Mouse (Mus musculus): ENCODE results near the gene Ctc1. TPM values are rescaled to one million over a fixed set of nuclear protein-coding genes. Genes with fewer than 3 reads are reported as not detected.

Ctc1 gene
- polyA plus RNA-seq, 1 experiment from 2014 or later = 94.0 TPM

DNA sequence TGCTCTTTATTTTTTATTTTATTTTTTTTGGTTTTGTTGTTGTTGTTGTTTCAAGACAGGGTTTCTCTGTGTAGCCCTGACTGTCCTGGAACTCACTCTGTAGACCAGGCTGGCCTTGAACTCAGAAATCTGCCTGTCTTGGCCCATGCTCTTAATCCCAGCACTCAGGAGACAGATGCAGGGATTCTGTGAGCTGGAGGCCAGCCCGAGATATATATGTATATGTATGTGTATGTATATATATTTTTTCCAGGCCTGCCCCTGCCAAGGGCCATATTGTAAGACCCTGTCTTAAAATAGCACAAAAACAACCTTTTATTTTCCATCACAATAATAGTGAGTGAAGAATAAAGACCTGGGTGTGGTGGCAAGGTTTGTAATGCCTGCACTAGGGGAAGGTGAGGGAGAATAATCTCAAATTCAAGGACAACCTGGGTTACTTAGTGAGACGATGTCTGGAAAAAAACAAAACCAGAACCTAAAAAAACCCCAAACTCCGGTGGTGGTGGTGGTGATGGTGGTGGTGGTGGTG lies 49.7 kb downstream of the Ctc1 start:
- 47% methylated on average over 3 of the region's 3 CpGs for WGBS
- DNase-seq (ENCODE audit: low spot score) (no peak), ATAC-seq (replicated peaks; ENCODE audit: low FRiP score) (no peak)
- Histone ChIP-seq H3K4me3 (ENCODE audit: low read depth, low read length) (no peak overlapping the region), H3K27me3 (ENCODE audit: control insufficient read depth, insufficient read depth, low read length) (no peaks in the 10 kb centered on the region), H3K36me3 (ENCODE audit: control insufficient read depth, insufficient read depth, low read length) (no peaks in the 10 kb centered on the region), H3K4me1 (replicated peaks; ENCODE audit: control insufficient read depth, insufficient read depth, low read length) (peaks cover 19% of the 10 kb centered on the region), H3K9ac (ENCODE audit: low read length) (no peak overlapping the region), H3K9me3 (ENCODE audit: control insufficient read depth, low read length) (no peaks in the 10 kb centered on the region), H3K4me2 (ENCODE audit: low read depth, low read length, severe bottlenecking) (peak overlapping the region; percentile 74; the same call in 1 of the 2 replicates), H3K27ac (ENCODE audit: low read depth, low read length) (no peak overlapping the region)

DNA sequence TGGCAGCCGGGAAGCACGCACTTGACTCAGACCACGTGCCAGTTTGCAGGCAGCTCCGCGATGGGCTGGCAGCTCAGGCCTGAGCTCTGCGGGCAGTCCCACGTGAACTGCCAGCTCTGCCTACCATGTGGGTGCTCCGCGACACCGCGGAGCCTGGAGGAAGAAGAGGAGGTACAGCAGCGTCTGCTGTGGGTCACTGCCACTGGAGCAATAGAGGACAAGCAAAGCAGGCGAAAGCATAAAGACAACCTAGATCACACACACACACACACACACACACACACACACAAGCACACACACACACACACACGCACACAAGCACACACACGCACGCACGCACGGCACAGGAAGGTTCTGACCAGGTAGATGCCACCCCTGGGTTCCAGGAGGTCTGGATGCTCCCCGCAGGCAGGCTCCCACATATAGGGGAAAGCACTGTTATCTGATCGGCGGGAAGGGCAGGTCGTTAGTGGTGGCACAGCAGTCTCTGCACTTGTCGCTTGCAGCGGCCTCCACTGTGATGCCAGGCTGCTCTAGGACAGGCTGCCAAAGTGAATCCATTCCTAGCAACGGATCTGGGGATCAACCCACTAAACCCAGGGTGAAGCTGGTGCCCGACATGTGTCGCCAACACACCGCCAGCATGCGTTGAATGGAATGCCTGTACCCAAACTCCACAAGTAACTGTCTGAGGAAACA lies 50.6 kb downstream of the Ctc1 start:
- Histone ChIP-seq H3K9ac (ENCODE audit: low read length) (peak overlapping the region; percentile 56), H3K36me3 (ENCODE audit: control insufficient read depth, insufficient read depth, low read length) (no peaks in the 10 kb centered on the region), H3K27ac (ENCODE audit: low read depth, low read length) (no peak overlapping the region), H3K9me3 (ENCODE audit: control insufficient read depth, low read length) (no peaks in the 10 kb centered on the region), H3K4me1 (replicated peaks; ENCODE audit: control insufficient read depth, insufficient read depth, low read length) (peaks cover 11% of the 10 kb centered on the region), H3K4me3 (ENCODE audit: low read depth, low read length) (peak overlapping the region; percentile 40), H3K4me2 (ENCODE audit: low read depth, low read length, severe bottlenecking) (peak overlapping the region; percentile 74), H3K27me3 (ENCODE audit: control insufficient read depth, insufficient read depth, low read length) (no peaks in the 10 kb centered on the region)
- DNase-seq (ENCODE audit: low spot score) = peak; percentile 71
- ATAC-seq (replicated peaks; ENCODE audit: low FRiP score) = no peak
- WGBS = under 1% methylated on average over 29 of the region's 29 CpGs

DNA sequence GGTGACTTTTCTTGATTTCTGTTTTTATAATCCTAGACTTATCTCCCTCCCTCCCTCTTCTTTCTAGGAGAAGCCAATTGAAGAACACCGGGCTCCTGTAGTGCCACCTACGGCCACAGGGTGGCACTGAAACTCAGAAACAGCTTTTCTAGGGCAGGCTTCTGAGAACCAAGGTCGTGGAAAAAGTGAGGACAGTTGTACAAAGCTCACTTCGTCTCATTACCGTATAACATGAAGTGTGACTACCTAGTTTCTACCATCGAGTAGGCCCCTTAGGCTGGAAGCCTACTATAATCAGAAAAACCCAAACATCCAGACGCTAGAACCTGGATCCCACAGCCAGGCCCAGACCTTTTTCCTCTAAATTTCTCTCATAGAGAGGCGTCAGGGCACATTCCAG lies 51.2 kb downstream of the Ctc1 start:
- 10% methylated on average over 8 of the region's 8 CpGs for WGBS

DNA sequence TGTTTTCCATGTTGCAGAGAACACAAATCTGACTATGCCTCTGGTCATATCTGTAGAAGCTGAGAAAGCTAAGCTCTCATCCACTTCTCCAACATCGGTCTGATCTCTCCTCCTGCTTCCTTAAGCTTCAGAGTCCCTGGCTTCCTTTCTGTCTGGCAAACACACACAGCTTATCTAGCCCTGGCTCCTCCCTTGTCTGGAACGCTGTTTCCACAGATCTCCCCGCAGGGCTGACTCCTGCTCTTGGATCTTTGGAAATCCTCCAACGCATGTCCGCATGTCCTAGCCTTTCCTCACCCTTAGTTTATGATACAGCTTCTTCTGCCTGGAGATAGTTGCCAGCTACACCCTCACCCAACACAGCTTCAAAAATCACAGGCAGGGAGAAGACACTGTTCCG lies 51.9 kb downstream of the Ctc1 start:
- no peak overlapping the region for H3K9ac ChIP-seq (ENCODE audit: low read length)
- DNase-seq (ENCODE audit: low spot score) (no peak), ATAC-seq (replicated peaks; ENCODE audit: low FRiP score) (no peak)
- no peak overlapping the region for H3K4me2 ChIP-seq (ENCODE audit: low read depth, low read length, severe bottlenecking)
- WGBS = 63% methylated on average over 6 of the region's 6 CpGs
- peaks cover 13% of the 10 kb centered on the region; the same call in 1 of the 2 replicates for H3K4me1 ChIP-seq (replicated peaks; ENCODE audit: control insufficient read depth, insufficient read depth, low read length)
- H3K27me3 ChIP-seq (ENCODE audit: control insufficient read depth, insufficient read depth, low read length) = no peaks in the 10 kb centered on the region
- H3K27ac ChIP-seq (ENCODE audit: low read depth, low read length) = no peak overlapping the region
- no peaks in the 10 kb centered on the region for H3K36me3 ChIP-seq (ENCODE audit: control insufficient read depth, insufficient read depth, low read length)
- no peak overlapping the region for H3K4me3 ChIP-seq (ENCODE audit: low read depth, low read length)
- H3K9me3 ChIP-seq (ENCODE audit: control insufficient read depth, low read length) = no peaks in the 10 kb centered on the region

More for the DNA sequence above, 51.2 kb downstream of the Ctc1 start:
- Histone ChIP-seq H3K27me3 (ENCODE audit: control insufficient read depth, insufficient read depth, low read length) (no peaks in the 10 kb centered on the region), H3K4me1 (replicated peaks; ENCODE audit: control insufficient read depth, insufficient read depth, low read length) (peaks cover 8% of the 10 kb centered on the region; the same call in 1 of the 2 replicates), H3K36me3 (ENCODE audit: control insufficient read depth, insufficient read depth, low read length) (no peaks in the 10 kb centered on the region), H3K4me3 (ENCODE audit: low read depth, low read length) (peak overlapping the region; percentile 40), H3K27ac (ENCODE audit: low read depth, low read length) (no peak overlapping the region), H3K9ac (ENCODE audit: low read length) (peak overlapping the region; percentile 56; the same call in 1 of the 2 replicates), H3K9me3 (ENCODE audit: control insufficient read depth, low read length) (no peaks in the 10 kb centered on the region), H3K4me2 (ENCODE audit: low read depth, low read length, severe bottlenecking) (peak overlapping the region; percentile 74)
- ATAC-seq (replicated peaks; ENCODE audit: low FRiP score) = no peak
- DNase-seq (ENCODE audit: low spot score) = peak; percentile 91

DNA sequence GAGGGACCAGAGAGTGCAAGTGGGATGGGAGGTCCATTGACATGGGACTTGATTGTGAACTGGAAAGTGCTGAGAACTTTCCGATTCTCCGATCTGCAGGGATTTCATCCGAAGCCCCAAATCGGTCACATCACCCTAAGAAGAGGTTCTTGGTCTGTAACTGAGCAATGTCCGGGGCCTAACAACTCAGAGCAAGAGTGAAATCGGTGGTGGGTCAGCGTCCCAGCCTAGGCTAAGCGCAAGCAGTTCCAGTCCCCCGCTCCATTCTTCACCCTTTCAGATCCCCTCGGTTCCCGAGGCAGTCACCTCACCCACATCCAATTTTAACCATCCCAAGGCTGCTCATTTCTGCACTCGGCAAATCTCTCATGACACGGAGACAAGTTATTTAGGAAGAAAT lies 54.4 kb downstream of the Ctc1 start:
- Histone ChIP-seq H3K27ac (ENCODE audit: low read depth, low read length) (peak overlapping the region; percentile 76), H3K4me1 (replicated peaks; ENCODE audit: control insufficient read depth, insufficient read depth, low read length) (peaks cover 9% of the 10 kb centered on the region; the same call in 1 of the 2 replicates), H3K36me3 (ENCODE audit: control insufficient read depth, insufficient read depth, low read length) (no peaks in the 10 kb centered on the region), H3K4me2 (ENCODE audit: low read depth, low read length, severe bottlenecking) (peak overlapping the region; percentile 86), H3K27me3 (ENCODE audit: control insufficient read depth, insufficient read depth, low read length) (no peaks in the 10 kb centered on the region), H3K9ac (ENCODE audit: low read length) (peak overlapping the region; percentile 73), H3K9me3 (ENCODE audit: control insufficient read depth, low read length) (no peaks in the 10 kb centered on the region), H3K4me3 (ENCODE audit: low read depth, low read length) (peak overlapping the region; percentile 60)
- DNase-seq (ENCODE audit: low spot score) (peak; percentile 60), ATAC-seq (replicated peaks; ENCODE audit: low FRiP score) (no peak; the same call in 1 of the 2 replicates)
- WGBS = 0% methylated on average over 13 of the region's 13 CpGs

DNA sequence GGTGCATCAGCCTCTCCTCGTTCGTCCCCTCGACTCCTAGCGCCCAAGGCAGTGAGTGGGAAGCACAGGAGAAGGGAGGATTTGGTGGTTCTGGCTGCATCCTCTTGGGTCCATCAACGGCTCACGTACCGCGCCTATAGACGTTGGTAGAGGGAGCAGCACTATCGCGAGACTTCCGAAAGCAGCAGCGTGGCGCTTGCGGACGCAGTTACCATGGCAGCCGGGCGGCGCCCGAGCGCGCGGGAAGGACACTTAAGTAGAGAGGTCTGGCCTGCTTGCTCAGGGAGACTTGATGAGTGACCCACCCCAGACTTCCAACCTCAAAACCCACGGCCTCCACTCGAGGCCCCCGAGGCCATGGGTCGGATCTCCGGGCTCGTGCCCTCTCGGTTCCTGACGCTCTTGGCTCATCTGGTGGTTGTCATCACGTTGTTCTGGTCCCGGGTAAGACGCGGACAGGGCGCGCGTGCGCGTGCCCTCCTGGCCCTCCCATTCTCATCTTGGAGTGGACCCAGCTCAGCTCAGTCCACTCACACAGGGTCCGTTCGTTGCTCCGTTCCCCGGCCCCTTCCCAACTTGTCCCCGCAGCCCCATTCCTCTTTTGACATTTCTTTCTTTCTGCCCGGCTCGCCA lies 55.0 kb downstream of the Ctc1 start, which contains the start of gene Tmem107:
Gene Tmem107 (plus strand): TSS at position 217 of the 633 bp plus-strand sequence.
- peaks cover 9% of the 10 kb centered on the region; the same call in 1 of the 2 replicates for H3K4me1 ChIP-seq (replicated peaks; ENCODE audit: control insufficient read depth, insufficient read depth, low read length)
- peak within 1 kb of the TSS; percentile 60 for H3K4me3 ChIP-seq (ENCODE audit: low read depth, low read length)
- 0% methylated on average over 47 of the region's 47 CpGs for WGBS

DNA sequence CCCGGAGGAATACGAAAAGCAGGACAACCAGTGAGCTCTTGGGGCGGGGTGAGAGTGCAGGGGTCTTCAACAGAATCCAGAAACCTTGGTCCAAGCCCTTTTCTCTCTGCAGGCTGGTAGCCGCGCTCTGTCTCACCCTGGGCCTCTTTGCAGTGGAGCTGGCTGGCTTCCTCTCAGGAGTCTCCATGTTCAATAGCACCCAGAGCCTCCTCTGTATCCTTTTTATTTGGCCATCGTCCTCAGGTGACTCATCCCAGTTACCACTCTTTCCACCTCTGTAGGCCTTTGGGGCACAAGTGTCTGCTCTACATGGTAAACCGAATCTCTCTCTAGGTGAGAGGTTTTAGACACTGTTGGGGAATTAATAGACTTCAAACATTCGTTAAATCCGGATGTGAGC lies 55.6 kb downstream of the Ctc1 start:
- H3K36me3 ChIP-seq (ENCODE audit: control insufficient read depth, insufficient read depth, low read length) = no peaks in the 10 kb centered on the region
- peak overlapping the region; percentile 76; the same call in 1 of the 2 replicates for H3K27ac ChIP-seq (ENCODE audit: low read depth, low read length)
- peak overlapping the region; percentile 86 for H3K4me2 ChIP-seq (ENCODE audit: low read depth, low read length, severe bottlenecking)
- DNase-seq (ENCODE audit: low spot score) (no peak), ATAC-seq (replicated peaks; ENCODE audit: low FRiP score) (no peak)
- peak overlapping the region; percentile 60 for H3K4me3 ChIP-seq (ENCODE audit: low read depth, low read length)
- H3K9me3 ChIP-seq (ENCODE audit: control insufficient read depth, low read length) = no peaks in the 10 kb centered on the region
- H3K9ac ChIP-seq (ENCODE audit: low read length) = peak overlapping the region; percentile 73
- H3K4me1 ChIP-seq (replicated peaks; ENCODE audit: control insufficient read depth, insufficient read depth, low read length) = peaks cover 5% of the 10 kb centered on the region; the same call in 1 of the 2 replicates
- no peaks in the 10 kb centered on the region for H3K27me3 ChIP-seq (ENCODE audit: control insufficient read depth, insufficient read depth, low read length)
- WGBS = 21% methylated on average over 9 of the region's 9 CpGs

More for the DNA sequence above, 55.0 kb downstream of the Ctc1 start, which contains the start of gene Tmem107:
- Histone ChIP-seq H3K9me3 (ENCODE audit: control insufficient read depth, low read length) (no peaks in the 10 kb centered on the region), H3K27me3 (ENCODE audit: control insufficient read depth, insufficient read depth, low read length) (no peaks in the 10 kb centered on the region), H3K27ac (ENCODE audit: low read depth, low read length) (peak within 1 kb of the TSS; percentile 76), H3K4me2 (ENCODE audit: low read depth, low read length, severe bottlenecking) (peak within 1 kb of the TSS; percentile 86), H3K9ac (ENCODE audit: low read length) (peak within 1 kb of the TSS; percentile 73), H3K36me3 (ENCODE audit: control insufficient read depth, insufficient read depth, low read length) (no peaks in the 10 kb centered on the region)
- ATAC-seq (replicated peaks; ENCODE audit: low FRiP score) = peak; percentile 87
- DNase-seq (ENCODE audit: low spot score) = peak; percentile 94

DNA sequence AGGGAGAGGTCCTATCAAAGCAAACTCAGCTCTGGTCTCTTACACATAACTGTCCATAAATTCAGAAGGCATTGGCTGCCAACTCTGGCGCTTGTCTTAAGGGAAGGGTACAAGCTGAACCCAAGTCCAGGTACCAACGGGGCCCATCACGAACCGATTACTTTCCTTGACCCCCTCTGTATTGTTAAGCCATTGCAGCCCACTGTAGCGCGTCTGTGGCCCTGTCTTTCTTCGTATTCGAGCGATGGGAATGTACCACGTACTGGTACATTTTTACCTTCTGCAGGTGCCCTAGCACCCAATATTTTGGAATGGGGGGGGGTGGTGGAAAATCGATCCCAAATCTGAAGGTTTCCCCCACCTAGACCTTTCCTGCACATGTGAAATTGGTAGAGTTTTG lies 56.5 kb downstream of the Ctc1 start:
- DNase-seq (ENCODE audit: low spot score) (no peak), ATAC-seq (replicated peaks; ENCODE audit: low FRiP score) (no peak)
- Histone ChIP-seq H3K4me1 (replicated peaks; ENCODE audit: control insufficient read depth, insufficient read depth, low read length) (peaks cover 5% of the 10 kb centered on the region; the same call in 1 of the 2 replicates), H3K27me3 (ENCODE audit: control insufficient read depth, insufficient read depth, low read length) (no peaks in the 10 kb centered on the region), H3K27ac (ENCODE audit: low read depth, low read length) (0 out of 2 replicates have a peak overlapping the region, but pooled peaks have one; percentile 58), H3K4me2 (ENCODE audit: low read depth, low read length, severe bottlenecking) (peak overlapping the region; percentile 50), H3K9ac (ENCODE audit: low read length) (no peak overlapping the region), H3K36me3 (ENCODE audit: control insufficient read depth, insufficient read depth, low read length) (no peaks in the 10 kb centered on the region), H3K4me3 (ENCODE audit: low read depth, low read length) (peak overlapping the region; percentile 24), H3K9me3 (ENCODE audit: control insufficient read depth, low read length) (no peaks in the 10 kb centered on the region)
- 82% methylated on average over 11 of the region's 11 CpGs for WGBS

Measured in forebrain, embryonic 11.5 days (tissue).